Mouse (Mus musculus) myocyte (in vitro differentiated cells): ENCODE measurements around the gene Cyp2j5.

Experiments used
- E2F4 ChIP-seq: IDR thresholded peaks from one replicate; pipeline ENCODE4 v1.6.1; 2011; ENCODE audit warnings: mild to moderate bottlenecking, control low read depth, moderate library complexity; ENCODE audit not compliant: insufficient read depth
- MYOG ChIP-seq, 3 experiments: IDR thresholded peaks; one replicate each; pipeline ENCODE4 v1.6.1; 2011; ENCODE audit warnings: control low read depth in 2 of 3, low read depth in 2 of 3, mild to moderate bottlenecking in 2 of 3; ENCODE audit not compliant: insufficient read length in 2 of 3, control insufficient read depth in 1 of 3, insufficient read depth in 1 of 3
- POLR2A ChIP-seq: IDR thresholded peaks from one replicate; pipeline ENCODE4 v1.6.1; 2011; ENCODE audit warnings: low read depth, mild to moderate bottlenecking, control low read depth, moderate library complexity; ENCODE audit not compliant: insufficient read length
- SRF ChIP-seq: IDR thresholded peaks from one replicate; pipeline ENCODE4 v1.6.1; 2011; ENCODE audit warnings: low read depth; ENCODE audit not compliant: control insufficient read depth, insufficient read length

- TF ChIP-seq POLR2A = no peak
- TF ChIP-seq MYOG (IDR thresholded peaks at IDR 0.05; ENCODE audit: control insufficient read depth in 1 of 3, insufficient read depth in 1 of 3, insufficient read length in 2 of 3, low read depth in 2 of 3) = no peak
- TF ChIP-seq E2F4 = no peak
- TF ChIP-seq SRF = no peak
These were observed 72.2 kb downstream of the Cyp2j5 start for GRCm38 (mm10) chr4:96591791-96592150.
